Mouse (Mus musculus) kidney, adult 2 months (tissue): ENCODE results near the gene Hipk2.

Experiments
- CTCF ChIP-seq: fragments of 200-500 bp; conservative IDR thresholded peaks from 2 replicates; pipeline ENCODE4 v1.5.1; 2011; ENCODE audit warnings: low read depth, mild to moderate bottlenecking, control low read depth, low read length, moderate library complexity, mixed read lengths; ENCODE audit not compliant: insufficient read depth, insufficient read length
- POLR2A ChIP-seq: fragments of 200-500 bp; IDR thresholded peaks from one replicate; pipeline ENCODE4 v1.6.1; 2011; ENCODE audit warnings: low read depth, low read length, control low read depth

DNA sequence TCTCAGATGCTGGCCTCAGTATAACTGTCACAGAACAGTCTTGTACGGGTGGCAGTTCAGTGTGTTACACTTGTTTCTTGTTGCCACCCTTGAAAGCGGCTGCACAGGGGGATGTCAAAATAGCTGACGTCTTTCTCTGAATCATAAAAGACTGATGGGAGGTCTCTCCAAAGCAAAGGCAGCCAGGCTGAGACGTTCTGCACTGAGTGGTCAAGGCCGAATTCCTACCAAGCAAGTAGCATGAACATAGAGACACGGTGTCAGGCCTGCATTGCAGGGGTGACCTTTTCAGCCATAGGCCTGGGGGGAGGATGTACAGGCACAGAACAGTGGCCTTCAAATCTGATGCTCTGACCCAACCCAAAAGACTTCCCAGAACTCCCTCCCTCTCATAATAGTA, 30.0 kb upstream of the Hipk2 start:
- no peak for TF ChIP-seq CTCF
- no peak for TF ChIP-seq POLR2A
